Mouse (Mus musculus) telencephalon, adult 2 months (tissue): ENCODE measurements at regions not wholly inside any gene's neighbourhood (a gene's known extent, or its start where the extent isn't known, plus 50 kb on each side); places are given as distances from the start of the nearest gene placed in this dataset.
"Not testable (repeated sequence)": the region's sequence is repeated elsewhere in the genome, so short reads cannot be mapped to it uniquely, and the experiment has no call there.

Source experiments
- DNase-seq: peaks from one replicate; pipeline ENCODE4 v3.0.0-alpha.2; 2011; ENCODE audit warnings: low read depth, low spot score

DNA sequence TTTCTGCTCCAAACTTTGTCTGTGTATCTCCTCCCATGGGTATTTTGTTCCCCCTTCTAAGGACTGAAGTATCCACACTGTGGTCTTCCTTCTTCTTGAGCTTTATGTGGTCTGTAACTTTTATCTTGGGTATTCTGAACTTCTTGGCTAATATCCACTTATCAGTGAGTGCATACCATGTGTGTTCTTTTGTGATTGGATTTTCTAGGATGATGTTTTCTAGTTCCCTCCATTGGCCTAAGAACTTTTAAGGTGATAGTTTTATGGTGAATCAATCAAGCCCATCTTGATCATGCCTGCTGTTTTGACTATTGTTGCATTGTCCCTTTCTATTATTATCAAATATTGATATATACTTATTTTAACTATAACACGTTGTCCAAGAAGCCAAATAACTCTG lies 779.4 kb upstream of the Tpm3-rs7 start:
- DNase-seq, result not testable (repeated sequence)

DNA sequence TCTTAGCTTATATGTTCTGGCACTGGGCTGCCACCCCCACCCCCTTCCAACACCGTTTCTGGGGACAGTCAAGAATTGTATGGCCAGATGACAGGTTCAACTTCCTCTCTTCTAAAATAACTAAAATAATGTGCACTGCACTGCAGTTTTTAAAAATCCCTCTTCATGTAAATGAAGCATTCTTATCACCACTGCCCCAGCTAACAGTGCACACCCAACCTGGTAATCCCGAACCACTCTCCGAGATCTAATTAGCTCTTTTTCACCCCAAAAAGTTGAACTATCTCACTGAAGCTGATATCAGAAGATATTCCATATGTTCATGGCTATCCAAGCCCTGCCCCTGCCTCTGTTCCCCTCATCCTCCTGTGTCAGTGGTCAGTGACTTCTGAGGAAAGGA lies 778.5 kb upstream of the Tpm3-rs7 start:
- DNase-seq, result no peak

DNA sequence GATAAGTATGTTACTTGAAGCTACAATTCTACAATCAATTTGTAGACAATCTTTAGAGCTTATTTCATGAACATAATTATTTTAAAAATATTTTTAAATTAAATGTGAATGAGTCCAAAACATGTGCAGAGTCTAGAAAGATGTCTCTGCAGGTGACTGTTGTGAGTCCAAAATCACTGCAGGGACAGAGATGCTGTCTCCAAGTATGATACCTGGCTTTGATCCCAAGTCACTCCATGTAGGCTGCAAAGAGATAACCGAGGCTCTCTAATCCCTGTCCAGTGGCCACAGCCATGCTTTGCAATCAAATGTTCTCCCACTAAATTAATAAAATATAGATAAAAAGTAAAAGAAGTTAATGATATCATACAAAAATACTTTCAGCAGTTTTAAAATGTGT lies 772.1 kb upstream of the Tpm3-rs7 start:
- DNase-seq, result no peak

DNA sequence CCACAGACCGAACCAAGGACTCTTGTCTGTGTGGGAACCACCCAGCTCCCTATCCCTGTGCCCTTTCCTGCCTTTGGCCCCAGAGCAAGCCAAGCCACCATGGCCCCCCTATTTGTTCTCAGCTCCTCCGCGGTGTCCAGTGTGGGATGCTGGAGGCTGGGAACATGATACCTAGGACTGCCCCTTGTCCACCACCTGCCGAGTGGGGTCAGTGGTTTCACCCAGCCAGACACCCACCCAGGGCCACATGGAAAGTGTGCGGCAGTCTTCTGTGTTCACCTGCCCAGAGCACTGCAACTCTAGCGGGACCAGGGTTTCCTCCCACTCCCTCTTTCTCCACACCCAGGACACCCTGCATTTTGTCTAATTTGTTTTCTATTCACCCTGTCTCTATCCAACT lies 765.6 kb upstream of the Tpm3-rs7 start:
- no peak for DNase-seq

DNA sequence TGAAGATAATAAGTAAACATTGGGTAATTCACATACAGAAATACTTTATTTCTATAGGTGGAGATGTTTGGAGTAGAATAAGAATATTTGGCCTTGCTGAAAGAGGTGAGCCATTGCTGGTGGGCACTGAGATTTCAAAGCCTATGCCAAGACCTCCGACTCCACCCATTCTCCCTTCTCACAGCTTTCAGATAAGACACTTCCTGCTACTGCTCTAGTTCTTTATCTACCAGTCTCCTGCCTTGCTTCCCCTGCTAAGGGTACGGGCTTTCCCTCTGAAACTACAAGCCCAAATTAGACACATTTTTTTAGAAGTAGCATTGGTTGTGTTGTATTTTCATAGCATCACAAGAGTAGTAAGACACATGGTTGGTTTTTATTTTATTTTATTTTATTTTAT lies 752.2 kb upstream of the Tpm3-rs7 start:
- no peak for DNase-seq

DNA sequence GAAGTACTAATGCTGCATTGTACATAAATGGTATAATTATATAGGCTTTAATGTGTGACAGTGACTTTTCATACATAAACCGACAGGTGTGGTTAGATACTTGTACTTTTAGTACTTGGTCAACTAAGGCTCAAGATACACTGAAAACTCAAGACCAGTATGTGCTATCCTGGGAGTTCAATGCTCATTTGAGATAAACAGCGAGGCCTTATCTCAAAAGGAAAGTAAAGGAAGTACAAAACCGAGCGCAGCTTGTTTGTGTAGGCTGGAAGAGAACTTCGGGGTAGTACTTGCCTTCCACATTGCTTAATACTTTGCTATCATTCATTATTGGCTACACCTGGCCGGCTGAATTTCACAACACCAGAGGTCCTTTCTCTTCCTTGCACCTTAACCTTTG lies 719.7 kb upstream of the Tpm3-rs7 start:
- DNase-seq, result no peak

DNA sequence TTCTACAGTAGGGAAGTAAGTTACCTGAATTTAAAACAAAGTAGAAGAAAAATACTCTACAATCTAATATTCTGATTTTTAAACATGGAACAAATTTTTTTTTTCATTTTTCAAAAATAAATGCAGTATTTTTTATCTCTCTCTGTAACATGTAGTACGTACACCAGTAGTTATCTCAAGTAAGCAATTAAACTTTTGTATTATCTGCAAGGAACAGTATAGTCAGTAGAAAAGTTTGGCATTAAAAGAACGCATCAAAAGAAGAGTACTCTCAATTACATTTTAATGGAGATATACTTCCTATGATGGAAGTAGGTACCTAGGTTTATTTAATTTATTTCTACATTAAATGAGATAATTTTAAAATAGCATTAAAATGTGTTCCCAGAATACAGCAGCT lies 693.7 kb upstream of the Tpm3-rs7 start:
- no peak for DNase-seq

DNA sequence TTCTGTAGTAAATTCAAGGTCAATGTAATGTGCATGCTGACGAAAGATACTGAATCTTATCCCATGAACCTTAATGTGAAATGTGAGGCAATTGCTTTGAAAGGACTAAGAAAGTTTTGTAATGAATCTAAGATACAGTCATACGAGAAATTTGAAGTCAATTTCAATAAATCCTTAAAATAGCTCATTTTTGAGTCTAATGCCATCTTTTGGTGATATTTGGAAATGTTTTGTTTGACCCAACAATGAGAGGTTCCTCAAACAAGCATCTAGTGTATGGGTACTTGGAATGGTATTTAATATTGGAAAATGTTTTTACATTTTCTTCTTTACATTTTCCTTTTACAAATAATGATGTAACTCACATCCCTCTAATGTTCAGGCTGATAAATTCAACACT lies 656.8 kb upstream of the Tpm3-rs7 start:
- DNase-seq, result no peak

DNA sequence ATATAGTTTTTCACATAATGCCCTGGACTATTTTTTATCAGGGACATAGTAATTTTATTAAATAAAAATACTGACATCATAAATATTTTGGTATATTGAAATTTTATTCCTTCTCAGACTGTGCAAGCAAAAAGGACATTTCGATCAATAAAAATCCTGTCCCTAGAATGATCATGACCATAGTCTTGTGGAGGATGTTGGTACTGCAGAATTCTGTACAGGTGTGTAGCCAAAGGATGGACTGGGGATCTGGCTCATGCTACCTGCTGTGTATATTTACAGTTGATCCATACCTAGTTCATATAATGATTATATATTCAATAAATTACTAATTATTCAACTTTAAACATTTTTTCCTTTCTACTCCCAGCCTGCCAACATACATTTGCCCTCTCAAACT lies 654.6 kb upstream of the Tpm3-rs7 start:
- no peak for DNase-seq

DNA sequence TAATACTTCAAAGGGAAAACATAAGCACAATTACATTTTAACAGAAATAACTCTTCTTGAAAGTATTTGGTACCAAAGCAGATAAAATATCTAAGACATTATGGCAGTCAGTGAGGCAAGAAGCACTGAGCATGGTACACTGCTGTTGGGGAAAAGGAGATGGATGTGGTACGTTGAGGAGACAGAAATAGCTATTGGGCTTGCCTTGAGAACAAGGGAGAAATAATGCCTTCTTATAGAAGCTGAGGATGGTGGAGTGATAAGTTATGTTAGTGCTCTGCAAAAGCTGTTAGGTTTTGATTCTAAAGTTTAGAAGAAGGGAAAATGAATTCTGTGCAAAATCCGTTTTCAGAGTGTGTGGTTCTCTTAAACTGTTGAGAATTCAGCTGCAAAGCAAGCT lies 633.7 kb upstream of the Tpm3-rs7 start:
- peak; percentile 16 for DNase-seq

DNA sequence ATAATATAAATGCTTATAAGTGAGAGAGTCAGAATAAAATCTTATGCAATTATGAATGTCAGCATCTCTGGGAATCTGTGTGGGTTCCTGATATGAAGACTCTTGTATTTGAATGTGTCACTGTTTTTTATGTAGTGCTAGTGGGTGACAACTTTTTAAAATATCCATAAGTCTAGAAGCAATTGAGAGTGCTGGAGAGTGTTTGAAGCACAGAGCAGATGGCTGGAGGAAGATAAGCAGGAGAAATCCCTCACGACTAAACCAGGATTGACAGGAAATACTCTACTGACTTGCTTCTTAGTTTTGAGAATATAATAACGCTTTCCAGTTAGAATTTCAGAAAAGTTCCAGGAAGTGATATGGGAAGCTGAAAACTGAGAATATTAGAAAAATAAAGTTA lies 628.4 kb upstream of the Tpm3-rs7 start:
- peak; percentile 65 for DNase-seq

DNA sequence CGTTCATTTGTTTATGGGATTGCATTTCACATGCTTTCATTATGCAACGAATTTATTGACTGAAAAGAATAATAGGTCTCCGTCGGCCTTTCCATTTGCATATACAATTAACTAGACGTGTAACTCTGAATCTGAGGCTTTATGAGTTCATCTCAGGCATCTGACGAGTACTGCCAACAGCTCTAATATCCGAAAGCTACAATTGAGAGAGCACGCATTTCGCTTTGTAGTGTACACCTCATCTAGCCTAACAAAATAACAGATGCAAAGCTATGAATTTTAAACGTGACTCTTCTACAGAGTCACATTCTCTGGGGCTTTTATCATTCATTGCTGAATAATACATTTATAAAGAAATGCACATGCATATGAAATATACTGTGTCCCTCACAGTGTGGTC lies 594.9 kb upstream of the Tpm3-rs7 start:
- no peak for DNase-seq
